Mouse (Mus musculus) gastrocnemius, adult 18-20 months (tissue): ENCODE data around the gene Gm3486. TPM values are rescaled to one million over a fixed set of nuclear protein-coding genes. Genes with fewer than 3 reads are reported as not detected.
"Not testable (repeated sequence)": the region's sequence is repeated elsewhere in the genome, so short reads cannot be mapped to it uniquely, and the experiment has no call there.

Source experiments
- DNase-seq: peaks from one replicate; pipeline ENCODE4 v3.0.0; 2021; ENCODE audit warnings: low spot score
- long read RNA-seq, 2 experiments: library from polyadenylated mRNA; stranded (forward); transcript quantifications; one replicate each; pipeline ENCODE4 v2.0.0; 2021
- total RNA-seq, 2 experiments: library from RNA; stranded (reverse); gene quantifications; 2 replicates each; pipeline ENCODE4 v1.2.3; 2021

Gm3486 gene
- total RNA-seq = not detected
- long read RNA-seq, experiment 1 = 0 reads
- long read RNA-seq, experiment 2 = 0 reads

- DNase-seq = not testable (repeated sequence)
Measured at GRCm38 (mm10) chr14:41489385-41489784, at the start of gene Gm3486. TSS of gene Gm3486 (minus strand) at chr14:41489485.

- not testable (repeated sequence) for DNase-seq
Measured at GRCm38 (mm10) chr14:41524695-41525094, 35.4 kb upstream of the Gm3486 start.

- DNase-seq = not testable (repeated sequence)
Measured at GRCm38 (mm10) chr14:41520683-41521082, 31.4 kb upstream of the Gm3486 start.

GRCm38 (mm10) chr14:41453418-41453817 lies 35.9 kb downstream of the Gm3486 start, which contains the start of gene Gm7954:
TSS of gene Gm7954 (minus strand) at chr14:41453518.
- DNase-seq = not testable (repeated sequence)

Other genes with a start within 250 kb of the Gm3486 start
- not detected for gene Gm2832, start 210.7 kb downstream of the Gm3486 start, total RNA-seq
- not detected for gene Gm5798, start 140.9 kb downstream of the Gm3486 start, total RNA-seq
- not detected for gene Gm7945, start 103.1 kb downstream of the Gm3486 start, total RNA-seq
- gene Gm6482, start 81.2 kb downstream of the Gm3486 start, total RNA-seq = not detected
- gene Gm7954, start 36.0 kb downstream of the Gm3486 start, total RNA-seq = not detected
- not detected for gene Gm7970, start 66.1 kb upstream of the Gm3486 start, total RNA-seq
- not detected for gene 1700049E17Rik2, start 83.7 kb upstream of the Gm3486 start, total RNA-seq
- gene Gm3072, start 135.1 kb upstream of the Gm3486 start, total RNA-seq = not detected
- not detected for gene Gm3676, start 157.0 kb upstream of the Gm3486 start, total RNA-seq
- gene Gm8068, start 212.4 kb upstream of the Gm3486 start, total RNA-seq = not detected